Mouse (Mus musculus): ENCODE data around the gene H2afv. TPM values are rescaled to one million over a fixed set of nuclear protein-coding genes. Genes with fewer than 3 reads are reported as not detected.

H2afv gene
- polyA plus RNA-seq, 1 experiment from 2014 or later: 786 TPM

GRCm38 (mm10) chr11:6390376-6391053, 53.7 kb downstream of the H2afv start:
- DNase-seq (ENCODE audit: low spot score): no peak
- peaks cover 44% of the 10 kb centered on the region for H3K36me3 ChIP-seq (replicated peaks)
- WGBS: 82% methylated on average over 8 of the region's 8 CpGs
- no peaks in the 10 kb centered on the region for H3K27me3 ChIP-seq (replicated peaks; ENCODE audit: low read depth, poor library complexity, severe bottlenecking)
- no peak overlapping the region for H3K27ac ChIP-seq (replicated peaks)
- no peaks in the 10 kb centered on the region for H3K9me3 ChIP-seq
- H3K4me1 ChIP-seq: peaks cover 28% of the 10 kb centered on the region
- H3K4me3 ChIP-seq: peak overlapping the region; percentile 92

GRCm38 (mm10) chr11:6389483-6389921, 54.7 kb downstream of the H2afv start:
- WGBS: under 1% methylated on average over 43 of the region's 43 CpGs
- H3K4me3 ChIP-seq: peak overlapping the region; percentile 92
- H3K27ac ChIP-seq (replicated peaks): peak overlapping the region; percentile 93

GRCm38 (mm10) chr11:6388726-6389413, 55.4 kb downstream of the H2afv start, which contains the start of gene Zmiz2:
Zmiz2 (plus strand) TSS chr11:6389074.
- no peaks in the 10 kb centered on the region for H3K27me3 ChIP-seq (replicated peaks; ENCODE audit: low read depth, poor library complexity, severe bottlenecking)
- no peaks in the 10 kb centered on the region for H3K9me3 ChIP-seq
- H3K36me3 ChIP-seq (replicated peaks): peaks cover 27% of the 10 kb centered on the region
- peak within 1 kb of the TSS; percentile 93 for H3K27ac ChIP-seq (replicated peaks)
- WGBS: 8% methylated on average over 60 of the region's 60 CpGs
- H3K4me1 ChIP-seq: peaks cover 26% of the 10 kb centered on the region
- peak within 1 kb of the TSS; percentile 92 for H3K4me3 ChIP-seq
- DNase-seq (ENCODE audit: low spot score): peak; percentile 98

More at GRCm38 (mm10) chr11:6389483-6389921, 54.7 kb downstream of the H2afv start:
- Histone ChIP-seq H3K27me3 (replicated peaks; ENCODE audit: low read depth, poor library complexity, severe bottlenecking) (no peaks in the 10 kb centered on the region), H3K36me3 (replicated peaks) (peaks cover 34% of the 10 kb centered on the region), H3K9me3 (no peaks in the 10 kb centered on the region), H3K4me1 (peaks cover 26% of the 10 kb centered on the region)
- DNase-seq (ENCODE audit: low spot score): peak; percentile 53

DNA sequence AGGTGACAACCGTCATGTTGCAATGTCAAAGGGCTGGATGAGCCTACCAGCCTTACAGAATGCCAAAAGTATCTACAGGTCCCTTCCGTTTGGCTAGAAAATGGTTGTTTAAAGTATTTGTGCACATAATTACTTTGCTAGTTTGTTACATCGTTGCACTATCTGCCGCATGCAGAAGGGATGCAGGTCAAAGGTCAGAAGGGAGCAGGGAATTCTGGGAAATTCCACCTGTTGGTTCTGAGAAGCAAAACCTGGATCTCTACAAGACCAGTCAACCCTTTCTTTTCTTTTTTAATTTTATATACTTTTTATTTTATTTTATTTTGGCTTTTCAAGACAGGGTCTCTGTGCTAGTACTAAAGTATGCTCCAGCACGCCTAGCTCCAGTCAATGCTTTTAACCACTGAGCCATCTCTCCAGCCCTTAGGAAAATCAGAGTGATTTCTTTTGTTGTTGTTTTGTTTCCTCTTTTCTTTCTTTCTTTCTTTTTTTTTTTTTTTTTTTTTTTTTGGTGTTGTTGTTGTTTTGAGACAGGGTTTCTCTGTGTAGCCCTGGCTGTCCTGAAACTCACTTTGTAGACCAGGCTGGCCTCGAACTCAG, 56.0 kb downstream of the H2afv start:
- Histone ChIP-seq H3K9me3 (no peaks in the 10 kb centered on the region), H3K4me1 (peaks cover 26% of the 10 kb centered on the region), H3K27ac (replicated peaks) (peak overlapping the region; percentile 93; the same call in 1 of the 2 replicates), H3K27me3 (replicated peaks; ENCODE audit: low read depth, poor library complexity, severe bottlenecking) (no peaks in the 10 kb centered on the region), H3K4me3 (peak overlapping the region; percentile 92), H3K36me3 (replicated peaks) (peaks cover 24% of the 10 kb centered on the region)
- WGBS: 94% methylated on average over 6 of the region's 6 CpGs
- DNase-seq (ENCODE audit: low spot score): no peak

GRCm38 (mm10) chr11:6380916-6381315, 63.3 kb downstream of the H2afv start:
- Histone ChIP-seq H3K36me3 (replicated peaks) (no peaks in the 10 kb centered on the region), H3K27me3 (replicated peaks; ENCODE audit: low read depth, poor library complexity, severe bottlenecking) (no peaks in the 10 kb centered on the region), H3K4me3 (no peak overlapping the region), H3K9me3 (no peaks in the 10 kb centered on the region), H3K27ac (replicated peaks) (no peak overlapping the region), H3K4me1 (no peaks in the 10 kb centered on the region)
- no peak for DNase-seq (ENCODE audit: low spot score)
- 86% methylated on average over 6 of the region's 6 CpGs for WGBS

Small RNA genes lying within 50 kb of the gene (microRNA-seq; reads per million reads assigned to microRNA genes)
- gene Gm22123 (not detected), gene Mir7651 (not detected)

Other genes with a start within 250 kb of the H2afv start
- 0.20 and 0.57 TPM in 2 replicates for gene A730071L15Rik, start 244.4 kb downstream of the H2afv start, polyA plus RNA-seq (2016; fragmentation: Nextera tagmentation; extraction: Ambion mirVana)
- gene Nudcd3, start 244.0 kb downstream of the H2afv start, polyA plus RNA-seq (2016; fragmentation: Nextera tagmentation; extraction: Ambion mirVana): 51.9 and 55.6 TPM in 2 replicates
- gene Npc1l1, start 214.3 kb downstream of the H2afv start, polyA plus RNA-seq (2016; fragmentation: Nextera tagmentation; extraction: Ambion mirVana): 0.04 TPM in 1 of 2 replicates, not detected in the other
- gene Ddx56, start 176.7 kb downstream of the H2afv start, polyA plus RNA-seq (2016; fragmentation: Nextera tagmentation; extraction: Ambion mirVana): 128 and 143 TPM in 2 replicates
- 118 and 123 TPM in 2 replicates for gene Tmed4, start 169.6 kb downstream of the H2afv start, polyA plus RNA-seq (2016; fragmentation: Nextera tagmentation; extraction: Ambion mirVana)
- gene Ogdh, start 152.8 kb downstream of the H2afv start, polyA plus RNA-seq (2016; fragmentation: Nextera tagmentation; extraction: Ambion mirVana): 108 and 114 TPM in 2 replicates
- gene Zmiz2, start 55.4 kb downstream of the H2afv start, polyA plus RNA-seq (2016; fragmentation: Nextera tagmentation; extraction: Ambion mirVana): 13.1 and 13.6 TPM in 2 replicates
- 6,156 and 6,219 TPM in 2 replicates for gene Ppia, start 29.0 kb downstream of the H2afv start, polyA plus RNA-seq (2016; fragmentation: Nextera tagmentation; extraction: Ambion mirVana)
- gene Purb, start 31.5 kb upstream of the H2afv start, polyA plus RNA-seq (2016; fragmentation: Nextera tagmentation; extraction: Ambion mirVana): 17.5 and 17.7 TPM in 2 replicates
- 0.75 and 1.1 TPM in 2 replicates for gene Myo1g, start 76.5 kb upstream of the H2afv start, polyA plus RNA-seq (2016; fragmentation: Nextera tagmentation; extraction: Ambion mirVana)
- gene Ccm2, start 102.4 kb upstream of the H2afv start, polyA plus RNA-seq (2016; fragmentation: Nextera tagmentation; extraction: Ambion mirVana): 109 and 114 TPM in 2 replicates
- gene Nacad, start 161.6 kb upstream of the H2afv start, polyA plus RNA-seq (2016; fragmentation: Nextera tagmentation; extraction: Ambion mirVana): 9.8 and 10.5 TPM in 2 replicates
- 66.9 and 74.2 TPM in 2 replicates for gene Tbrg4, start 181.6 kb upstream of the H2afv start, polyA plus RNA-seq (2016; fragmentation: Nextera tagmentation; extraction: Ambion mirVana)
- gene Wap, start 194.2 kb upstream of the H2afv start, polyA plus RNA-seq (2016; fragmentation: Nextera tagmentation; extraction: Ambion mirVana): not detected in 2 replicates
- gene Ramp3, start 214.1 kb upstream of the H2afv start, polyA plus RNA-seq (2016; fragmentation: Nextera tagmentation; extraction: Ambion mirVana): 5.0 and 5.1 TPM in 2 replicates

All from embryonic facial prominence, embryonic 10.5 days (tissue).